Mouse (Mus musculus) hematopoietic stem cell, adult 5-6 weeks (primary cell): ENCODE measurements around the gene Igsf21. TPM values are rescaled to one million over a fixed set of nuclear protein-coding genes. Genes with fewer than 3 reads are reported as not detected.

Experiments
- ATAC-seq, 2 experiments: fragments of 125-278 bp in 1 of 2; replicated peaks in 1 of 2; 2 replicates each; pipeline ENCODE4 v1.8.0; 2016 to 2017; ENCODE audit warnings: inconsistent platforms in 2 of 2, mild to moderate bottlenecking in 2 of 2, moderate number of reproducible peaks in 2 of 2, low read depth in 1 of 2, moderate TSS enrichment in 1 of 2; ENCODE audit not compliant: low FRiP score in 2 of 2, poor library complexity in 2 of 2, severe bottlenecking in 2 of 2, insufficient read depth in 1 of 2, low TSS enrichment in 1 of 2
- total RNA-seq: library from RNA; stranded (forward); fragments of 172-1452, 232-1000 nt; gene quantifications from 2 replicates; pipeline ENCODE4 v1.2.3, GENCODE M21; 2017

Igsf21 gene
- total RNA-seq, 1 experiment from 2014 or later, result not detected

- ATAC-seq, result no peak
These were observed 75.4 kb downstream of the Igsf21 start for GRCm38 (mm10) chr4:140171189-140171588.

- no peak for ATAC-seq
These were observed 80.7 kb downstream of the Igsf21 start for GRCm38 (mm10) chr4:140165851-140166250.

- ATAC-seq, result no peak
These were observed 81.9 kb downstream of the Igsf21 start for GRCm38 (mm10) chr4:140164662-140165061.

GRCm38 (mm10) chr4:140159617-140160016 is 87.0 kb downstream of the Igsf21 start:
- ATAC-seq, result no peak

GRCm38 (mm10) chr4:140154899-140155463 is 91.6 kb downstream of the Igsf21 start:
- no peak for ATAC-seq

GRCm38 (mm10) chr4:140154484-140154883 is 92.1 kb downstream of the Igsf21 start:
- ATAC-seq, result no peak

- ATAC-seq, result no peak
These were observed 92.9 kb downstream of the Igsf21 start for GRCm38 (mm10) chr4:140153711-140154114.

- 0 out of 4 replicates have a peak, but pooled peaks of 1 of the 2 experiments have one; percentile 35 for ATAC-seq
These were observed 93.5 kb downstream of the Igsf21 start for GRCm38 (mm10) chr4:140153101-140153500.

- no peak for ATAC-seq
These were observed 96.9 kb downstream of the Igsf21 start for GRCm38 (mm10) chr4:140149706-140150105.

GRCm38 (mm10) chr4:140147857-140148695 is 98.5 kb downstream of the Igsf21 start:
- no peak for ATAC-seq

- no peak for ATAC-seq
These were observed 99.3 kb downstream of the Igsf21 start for GRCm38 (mm10) chr4:140147079-140147840.

GRCm38 (mm10) chr4:140143884-140144525 is 102.6 kb downstream of the Igsf21 start:
- ATAC-seq, result no peak

GRCm38 (mm10) chr4:140143178-140143577 is 103.4 kb downstream of the Igsf21 start:
- ATAC-seq, result no peak

GRCm38 (mm10) chr4:140140485-140140884 is 106.1 kb downstream of the Igsf21 start:
- no peak for ATAC-seq

GRCm38 (mm10) chr4:140138846-140139245 is 107.7 kb downstream of the Igsf21 start:
- ATAC-seq, result no peak

- ATAC-seq, result no peak
These were observed 114.8 kb downstream of the Igsf21 start for GRCm38 (mm10) chr4:140131625-140132321.

GRCm38 (mm10) chr4:140131201-140131600 is 115.4 kb downstream of the Igsf21 start:
- no peak for ATAC-seq
